Mouse (Mus musculus) midbrain, embryonic 16.5 days (tissue): ENCODE results near the gene Nrm. TPM values are rescaled to one million over a fixed set of nuclear protein-coding genes. Genes with fewer than 3 reads are reported as not detected.

Experiments
- ATAC-seq: fragments of 200-750 bp; cut with Nextera tagmentation; 2 replicates; pipeline ENCODE4 v1.8.0; 2017; ENCODE audit warnings: moderate TSS enrichment
- H3K27ac ChIP-seq: fragments of 300-500 bp; sonication (generic); 2 replicates; pipeline ENCODE4 v1.5.1; 2014; ENCODE audit warnings: mild to moderate bottlenecking, low read length, mixed read lengths
- H3K27me3 ChIP-seq: fragments of 300-500 bp; sonication (generic); 2 replicates; pipeline ENCODE4 v1.6.1; 2014; ENCODE audit warnings: low read depth, low read length, mixed read lengths; ENCODE audit not compliant: control insufficient read depth, insufficient read depth
- H3K36me3 ChIP-seq: fragments of 300-500 bp; sonication (generic); 2 replicates; pipeline ENCODE4 v1.6.1; 2014; ENCODE audit warnings: mild to moderate bottlenecking, low read length, moderate library complexity, mixed read lengths; ENCODE audit not compliant: control insufficient read depth, insufficient read depth
- H3K4me1 ChIP-seq: fragments of 300-500 bp; sonication (generic); 2 replicates; pipeline ENCODE4 v1.6.1; 2014; ENCODE audit warnings: mild to moderate bottlenecking, low read length, mixed read lengths; ENCODE audit not compliant: control insufficient read depth, insufficient read depth
- H3K4me2 ChIP-seq: fragments of 300-500 bp; sonication (generic); 2 replicates; pipeline ENCODE4 v1.6.1; 2014; ENCODE audit warnings: mild to moderate bottlenecking, low read length, mixed read lengths
- H3K4me3 ChIP-seq: fragments of 300-500 bp; sonication (generic); 2 replicates; pipeline ENCODE4 v1.5.1; 2014; ENCODE audit warnings: low read depth, mild to moderate bottlenecking, low read length, moderate library complexity, mixed read lengths
- H3K9ac ChIP-seq: fragments of 300-500 bp; sonication (generic); 2 replicates; pipeline ENCODE4 v1.6.1; 2014; ENCODE audit warnings: low read depth, low read length, mixed read lengths
- H3K9me3 ChIP-seq: fragments of 300-500 bp; sonication (generic); replicated peaks from 2 replicates; pipeline ENCODE4 v1.6.1; 2014; ENCODE audit warnings: mild to moderate bottlenecking, low read length, mixed read lengths; ENCODE audit not compliant: control insufficient read depth, poor library complexity, severe bottlenecking
- WGBS: fragments of 180-500 bp; shearing (Covaris S2); extraction: QIAGEN DNeasy Blood & Tissue Kit; methylation state at CpG from one replicate; pipeline ENCODE4 v1.1.7; 2014; 5-methylcytosine and 5-hydroxymethylcytosine counted together
- polyA plus RNA-seq: library from polyadenylated mRNA; unstranded; fragments of >200 nt; fragmentation: Nextera tagmentation; extraction: Ambion mirVana; gene quantifications from 2 replicates; pipeline ENCODE4 v1.2.1, GENCODE M21; 2015

Gene Nrm
- polyA plus RNA-seq, 1 experiment from 2014 or later, result 14.6 TPM

- ATAC-seq, result no peak
- Histone ChIP-seq H3K9ac (no peak overlapping the region), H3K4me3 (no peak overlapping the region), H3K4me1 (peaks cover 9% of the 10 kb centered on the region), H3K4me2 (no peak overlapping the region), H3K27ac (no peak overlapping the region), H3K9me3 (no peaks in the 10 kb centered on the region), H3K36me3 (peaks cover 39% of the 10 kb centered on the region), H3K27me3 (no peaks in the 10 kb centered on the region)
- WGBS, result 95% methylated on average over 17 of the region's 17 CpGs
Measured at GRCm38 (mm10) chr17:35882924-35883323, 21.8 kb downstream of the Nrm start.

GRCm38 (mm10) chr17:35883777-35884176, 22.7 kb downstream of the Nrm start:
- H3K27ac ChIP-seq, result no peak overlapping the region
- no peak overlapping the region for H3K4me3 ChIP-seq
- no peaks in the 10 kb centered on the region for H3K9me3 ChIP-seq
- no peak for ATAC-seq
- no peak overlapping the region for H3K4me2 ChIP-seq
- no peak overlapping the region for H3K9ac ChIP-seq
- 97% methylated on average over 14 of the region's 14 CpGs for WGBS
- no peaks in the 10 kb centered on the region for H3K27me3 ChIP-seq
- peaks cover 9% of the 10 kb centered on the region for H3K4me1 ChIP-seq
- peaks cover 46% of the 10 kb centered on the region for H3K36me3 ChIP-seq

- ATAC-seq, result no peak
- Histone ChIP-seq H3K27me3 (no peaks in the 10 kb centered on the region), H3K27ac (no peak overlapping the region), H3K4me2 (no peak overlapping the region), H3K4me1 (no peaks in the 10 kb centered on the region), H3K36me3 (peaks cover 68% of the 10 kb centered on the region), H3K4me3 (no peak overlapping the region), H3K9me3 (no peaks in the 10 kb centered on the region), H3K9ac (no peak overlapping the region)
- WGBS, result 88% methylated on average over 13 of the region's 17 CpGs
Measured at GRCm38 (mm10) chr17:35887725-35888124, 26.6 kb downstream of the Nrm start.

GRCm38 (mm10) chr17:35896781-35897643, 35.9 kb downstream of the Nrm start, which contains the start of gene 2310061I04Rik:
TSS of gene 2310061I04Rik (minus strand) at chr17:35897431.
- H3K9ac ChIP-seq, result peak within 1 kb of the TSS; percentile 81
- H3K9me3 ChIP-seq, result no peaks in the 10 kb centered on the region
- peaks cover 33% of the 10 kb centered on the region; the same call in 1 of the 2 replicates for H3K36me3 ChIP-seq
- ATAC-seq, result peak; percentile 95
- H3K4me2 ChIP-seq, result peak within 1 kb of the TSS; percentile 87
- peak within 1 kb of the TSS; percentile 62 for H3K4me3 ChIP-seq
- no peaks in the 10 kb centered on the region for H3K27me3 ChIP-seq
- H3K4me1 ChIP-seq, result peaks cover 16% of the 10 kb centered on the region
- under 1% methylated on average over 60 of the region's 86 CpGs for WGBS
- peak within 1 kb of the TSS; percentile 98 for H3K27ac ChIP-seq

- ATAC-seq, result peak; percentile 52
- H3K4me3 ChIP-seq, result peak overlapping the region; percentile 62
- H3K27me3 ChIP-seq, result no peaks in the 10 kb centered on the region
- peak overlapping the region; percentile 87 for H3K4me2 ChIP-seq
- WGBS, result 45% methylated on average over 23 of the region's 23 CpGs
- H3K9ac ChIP-seq, result peak overlapping the region; percentile 81
- peak overlapping the region; percentile 98 for H3K27ac ChIP-seq
- peaks cover 25% of the 10 kb centered on the region; the same call in 1 of the 2 replicates for H3K36me3 ChIP-seq
- no peaks in the 10 kb centered on the region for H3K9me3 ChIP-seq
- peaks cover 16% of the 10 kb centered on the region for H3K4me1 ChIP-seq
Measured at GRCm38 (mm10) chr17:35897644-35898573, 36.8 kb downstream of the Nrm start.

GRCm38 (mm10) chr17:35900636-35901035, 39.5 kb downstream of the Nrm start:
- ATAC-seq, result no peak
- no peaks in the 10 kb centered on the region for H3K9me3 ChIP-seq
- no peak overlapping the region for H3K27ac ChIP-seq
- no peaks in the 10 kb centered on the region for H3K27me3 ChIP-seq
- no peak overlapping the region for H3K4me3 ChIP-seq
- peaks cover 15% of the 10 kb centered on the region for H3K4me1 ChIP-seq
- H3K9ac ChIP-seq, result no peak overlapping the region
- peaks cover 39% of the 10 kb centered on the region for H3K36me3 ChIP-seq
- WGBS, result 89% methylated on average over 3 of the region's 3 CpGs
- H3K4me2 ChIP-seq, result no peak overlapping the region

- ATAC-seq, result no peak
- Histone ChIP-seq H3K4me2 (no peak overlapping the region), H3K27me3 (no peaks in the 10 kb centered on the region), H3K9me3 (no peaks in the 10 kb centered on the region), H3K4me3 (no peak overlapping the region), H3K36me3 (peaks cover 50% of the 10 kb centered on the region), H3K9ac (no peak overlapping the region), H3K4me1 (peaks cover 7% of the 10 kb centered on the region), H3K27ac (no peak overlapping the region)
- 93% methylated on average over 9 of the region's 9 CpGs for WGBS
Measured at GRCm38 (mm10) chr17:35903343-35903991, 42.3 kb downstream of the Nrm start.

GRCm38 (mm10) chr17:35903992-35904355, 42.9 kb downstream of the Nrm start:
- no peaks in the 10 kb centered on the region for H3K9me3 ChIP-seq
- peaks cover 51% of the 10 kb centered on the region for H3K36me3 ChIP-seq
- no peak overlapping the region for H3K4me3 ChIP-seq
- whole genome bisulfite sequencing, result 96% methylated on average over 4 of the region's 4 CpGs
- H3K27ac ChIP-seq, result no peak overlapping the region
- peaks cover 12% of the 10 kb centered on the region for H3K4me1 ChIP-seq
- ATAC-seq, result no peak
- H3K27me3 ChIP-seq, result no peaks in the 10 kb centered on the region
- no peak overlapping the region for H3K4me2 ChIP-seq
- H3K9ac ChIP-seq, result no peak overlapping the region
